Mouse (Mus musculus): ENCODE data around the gene Alox12.

Alox12 gene

DNA sequence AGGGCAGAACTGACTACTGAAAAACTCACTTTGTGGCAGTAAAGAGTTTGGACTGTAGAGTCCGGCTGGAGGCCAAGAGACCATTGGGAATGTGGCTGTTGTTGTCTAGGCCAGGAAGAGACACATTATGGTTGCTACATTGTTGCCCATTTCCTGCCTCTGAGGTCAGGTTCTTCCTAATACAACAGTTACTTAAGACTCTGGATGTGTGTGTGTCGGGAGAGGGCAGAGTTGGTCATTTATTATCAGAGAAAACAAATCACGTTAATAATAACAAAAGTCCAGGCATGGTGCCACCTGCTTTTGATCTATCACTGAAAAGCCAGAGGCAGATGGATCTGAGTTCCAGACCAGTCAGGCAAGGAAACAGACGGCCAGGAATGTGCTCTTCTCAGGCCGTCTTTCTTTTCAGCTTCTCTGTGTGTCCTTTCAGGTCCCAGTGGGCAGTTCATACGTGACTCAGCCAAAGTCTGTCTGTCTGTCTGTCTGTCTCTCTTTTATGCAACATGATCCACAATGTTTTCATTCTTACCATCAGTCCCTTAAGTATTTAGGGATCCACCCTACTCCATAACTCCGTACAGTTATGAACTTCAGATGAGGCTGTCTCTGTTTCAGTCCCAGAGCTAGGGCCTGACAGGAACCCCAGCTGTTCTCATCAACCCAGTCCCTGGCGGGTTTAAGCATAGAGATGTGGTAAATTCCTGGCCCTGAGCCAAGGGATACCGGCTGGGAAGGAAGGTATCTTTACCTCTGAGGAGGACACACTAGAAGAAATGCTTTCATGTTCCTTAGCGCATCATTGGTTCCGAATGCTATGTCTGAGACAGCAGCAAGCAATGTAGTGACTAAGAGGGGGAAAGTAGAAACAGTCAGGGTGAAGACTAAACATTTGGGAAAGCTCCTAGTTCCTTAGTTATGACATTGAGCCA lies 61.5 kb downstream of the Alox12 start:
- no peak for DNase-seq (ENCODE audit: low spot score)

DNA sequence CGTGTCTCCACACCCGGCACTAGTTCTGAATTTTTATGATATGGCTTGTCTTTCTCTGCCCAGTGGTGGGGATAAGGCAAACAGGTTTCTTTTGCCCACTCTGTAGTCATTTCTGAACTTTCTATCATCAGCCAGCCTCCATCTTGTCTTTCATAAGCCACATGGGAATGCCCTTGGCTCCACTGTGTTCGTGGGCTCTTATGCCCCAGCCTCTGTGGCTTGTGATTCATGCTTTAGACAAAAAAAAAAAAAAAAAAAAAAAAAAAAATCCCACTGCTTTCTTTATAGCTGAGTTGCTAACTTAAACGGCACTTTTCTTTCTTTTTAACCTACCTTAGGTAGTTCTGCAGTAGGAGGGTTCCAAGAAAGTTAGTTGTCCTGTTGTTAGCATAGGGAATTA lies 63.0 kb downstream of the Alox12 start:
- no peak for DNase-seq (ENCODE audit: low spot score)

Measured in T-cell, adult 2 months (primary cell).